Mouse (Mus musculus): Measurements from ENCODE around the gene Cd2ap. TPM values are rescaled to one million over a fixed set of nuclear protein-coding genes. Genes with fewer than 3 reads are reported as not detected.

The Cd2ap gene
- total and polyA plus RNA-seq, 3 experiments = 18.8 to 36.3 (median 26.1) TPM

DNA sequence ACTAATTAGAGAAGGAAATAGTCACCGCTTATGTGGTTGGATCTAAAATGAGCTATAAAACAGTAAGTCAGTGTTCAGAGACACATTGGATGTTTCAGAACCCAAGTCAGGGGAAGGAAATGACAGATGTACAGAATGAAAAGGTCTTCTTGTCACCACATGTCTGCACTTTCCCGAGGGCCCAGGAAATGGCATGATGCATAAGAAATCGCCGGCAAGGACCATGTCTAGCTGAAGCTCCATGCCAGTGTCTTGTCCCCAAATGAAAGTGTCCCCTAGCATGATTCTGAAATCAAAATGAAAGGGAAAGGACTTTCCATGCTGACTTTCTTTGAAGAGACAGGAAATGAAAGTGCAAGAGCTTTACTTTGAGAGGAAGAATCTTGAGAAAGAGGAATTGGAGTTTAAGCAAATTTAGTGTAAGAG, 10.8 kb upstream of the Cd2ap start:
- Histone ChIP-seq H3K27ac (ENCODE audit: insufficient read depth, low read depth) (no peak overlapping the region), H3K4me2 (ENCODE audit: insufficient read depth, low read depth, poor library complexity, severe bottlenecking) (peak overlapping the region; percentile 15; the same call in 1 of the 2 replicates), H3K36me3 (replicated peaks in 1 of 2; ENCODE audit: control insufficient read depth in 1 of 2, insufficient read depth in 1 of 2, low read length in 1 of 2) (no peaks in the 10 kb centered on the region), H3K4me3 (replicated peaks in 1 of 3; ENCODE audit: low read depth in 2 of 3, low read length in 2 of 3, poor library complexity in 1 of 3) (no peak overlapping the region), H3K9ac (ENCODE audit: insufficient read depth, low read depth) (no peak overlapping the region), H3K79me2 (replicated peaks; ENCODE audit: control insufficient read depth, extremely low read depth, insufficient read depth, poor library complexity, severe bottlenecking) (no peaks in the 10 kb centered on the region), H3K4me1 (ENCODE audit: control insufficient read depth in 1 of 2, insufficient read depth in 2 of 2) (peaks cover 5 to 31% of the 10 kb centered on the region in 2 experiments), H3K9me3 (replicated peaks; ENCODE audit: low read length) (peaks cover 4% of the 10 kb centered on the region), H3K27me3 (replicated peaks) (no peaks in the 10 kb centered on the region)
- dilution Hi-C loops (cut with MboI; ENCODE audit: extremely low pct_ligation_motif_present, extremely low pct_unique_long_range_greater_than_20kb, low sequenced_read_pairs) = no loop called here
- peak; percentile 60 for DNase-seq (ENCODE audit: extremely low read depth)
- TF ChIP-seq MAX (IDR thresholded peaks at IDR 0.05; ENCODE audit: low read length) (peak; percentile 65), MYC (IDR thresholded peaks at IDR 0.05; ENCODE audit: low read depth, low read length) (peak; percentile 48; the same call in 1 of the 2 replicates), TCF12 (IDR thresholded peaks at IDR 0.05; ENCODE audit: low read depth, low read length) (no peak), USF1 (IDR thresholded peaks at IDR 0.05; ENCODE audit: low read depth, low read length) (no peak), SIN3A (IDR thresholded peaks at IDR 0.05; ENCODE audit: low read length) (no peak), ZKSCAN1 (IDR thresholded peaks at IDR 0.05; ENCODE audit: borderline replicate concordance, low read depth, low read length) (no peak), POLR2A (IDR thresholded peaks at IDR 0.05; ENCODE audit: low read depth, low read length) (no peak), IRF4 (IDR thresholded peaks at IDR 0.05; ENCODE audit: low read depth, low read length) (peak; percentile 65; the same call in 1 of the 2 replicates), MEF2A (IDR thresholded peaks at IDR 0.05; ENCODE audit: borderline replicate concordance, low read depth, low read length) (no peak), EP300 (IDR thresholded peaks at IDR 0.05; ENCODE audit: low read length) (peak; percentile 79), MXI1 (IDR thresholded peaks at IDR 0.05; ENCODE audit: low read depth, low read length) (no peak), MAFK (IDR thresholded peaks at IDR 0.05; ENCODE audit: insufficient replicate concordance, low read length) (0 out of 2 replicates have a peak, but pooled peaks have one; percentile 40), E2F4 (IDR thresholded peaks at IDR 0.05; ENCODE audit: insufficient replicate concordance, low read depth, low read length) (no peak), UBTF (IDR thresholded peaks at IDR 0.05; ENCODE audit: low read depth, low read length) (no peak), MAZ (IDR thresholded peaks at IDR 0.05; ENCODE audit: low read depth, low read length) (no peak), BHLHE40 (IDR thresholded peaks at IDR 0.05; ENCODE audit: low read depth, low read length) (peak; percentile 29; the same call in 1 of the 2 replicates), ETS1 (conservative IDR thresholded peaks at IDR 0.05; ENCODE audit: low read depth, low read length) (peak; percentile 64), ZMIZ1 (IDR thresholded peaks at IDR 0.05; ENCODE audit: low read depth, low read length) (no peak), ELF1 (IDR thresholded peaks at IDR 0.05; ENCODE audit: low read depth, low read length) (peak; percentile 21; the same call in 1 of the 2 replicates), JUND (conservative IDR thresholded peaks at IDR 0.05; ENCODE audit: low read depth, low read length) (peak; percentile 50; the same call in 1 of the 2 replicates), RCOR1 (conservative IDR thresholded peaks at IDR 0.05; ENCODE audit: low read depth, low read length) (no peak), CTCF (conservative IDR thresholded peaks at IDR 0.05 in 1 of 2, IDR thresholded peaks at IDR 0.05 in 1 of 2; ENCODE audit: low read depth in 2 of 2, low read length in 2 of 2) (no peak), POLR2AphosphoS2 (IDR thresholded peaks at IDR 0.05; ENCODE audit: low read depth, low read length) (no peak), NELFE (IDR thresholded peaks at IDR 0.05; ENCODE audit: low read depth, low read length) (no peak), ZNF384 (IDR thresholded peaks at IDR 0.05; ENCODE audit: low read depth, low read length) (no peak), CHD2 (IDR thresholded peaks at IDR 0.05; ENCODE audit: low read length) (no peak), JUN (IDR thresholded peaks at IDR 0.05; ENCODE audit: insufficient read depth, low read depth, low read length) (peak; percentile 9; the same call in 1 of the 2 replicates)
- in situ Hi-C loops (cut with MboI; ENCODE audit: low pct_ligation_motif_present, low pct_unique_long_range_greater_than_20kb, low sequenced_read_pairs) = no loop called here
